ENCODE assay signal across 11 mouse cellular contexts in genomic region chr9:13671125-13671769, GRCm38 (mm10).
A peak's percentile ranks its signal among the peaks of the same experiment; 100 is the strongest.
DNase-seq lines count a peak whose midpoint lies in the region; ATAC-seq and TF ChIP-seq lines count a peak whose summit lies in the region.
"Had no signal": no experiment of that assay in that cellular context is flagged by ENCODE, and none has a peak within 500 bp of the region (broad histone marks: within the 10 kb centered on the region; RNA-seq: fewer than 3 reads in every experiment).

No protein-coding gene starts in this region.

- peak; percentile 31 to 71 for DNase-seq in cerebellum, postnatal 14 days
- no peak for DNase-seq in stomach, postnatal 0 days (ENCODE audit: low spot score)
- no peak for DNase-seq in testis, postnatal 10 days (ENCODE audit: low spot score)
- DNase-seq in heart, postnatal 25 days (ENCODE audit: low spot score), result no peak
- DNase-seq: kidney, adult 18-20 months; thymus, postnatal 36 days had no signal

- TF ChIP-seq CTCF in intestine, postnatal 0 days (IDR thresholded peaks at IDR 0.05; ENCODE audit: low read depth), result peak; percentile 35; the same call in 1 of the 2 replicates
- TF ChIP-seq CTCF in stomach, postnatal 0 days (IDR thresholded peaks at IDR 0.05; ENCODE audit: low read depth), result peak; percentile 56

- 79% methylated on average over 3 of the region's 3 CpGs for WGBS in intestine, postnatal 0 days
- 84% methylated on average over 3 of the region's 3 CpGs for WGBS in intestine, embryonic 16.5 days
- 78% methylated on average over 3 of the region's 3 CpGs for WGBS in midbrain, embryonic 16.5 days
- 80% methylated on average over 3 of the region's 3 CpGs for WGBS in midbrain, embryonic 13.5 days
- WGBS in stomach, postnatal 0 days, result 87% methylated on average over 3 of the region's 3 CpGs

- H3K36me3 ChIP-seq in intestine, postnatal 0 days (ENCODE audit: control insufficient read depth, insufficient read depth), result no peaks in the 10 kb centered on the region
- no peaks in the 10 kb centered on the region for H3K36me3 ChIP-seq in intestine, embryonic 16.5 days (ENCODE audit: control insufficient read depth, insufficient read depth, low read length)
- no peaks in the 10 kb centered on the region for H3K36me3 ChIP-seq in midbrain, embryonic 16.5 days (ENCODE audit: control insufficient read depth, insufficient read depth, low read length)
- H3K36me3 ChIP-seq in midbrain, embryonic 13.5 days, result no peaks in the 10 kb centered on the region
- H3K36me3 ChIP-seq in stomach, postnatal 0 days (ENCODE audit: control insufficient read depth, insufficient read depth, low read length), result no peaks in the 10 kb centered on the region; the same call in 1 of the 2 replicates
- H3K36me3 ChIP-seq: midbrain, embryonic 12.5 days had no signal

- no peaks in the 10 kb centered on the region for H3K9me3 ChIP-seq in intestine, postnatal 0 days (ENCODE audit: control insufficient read depth)
- no peaks in the 10 kb centered on the region for H3K9me3 ChIP-seq in intestine, embryonic 16.5 days (ENCODE audit: control insufficient read depth, low read length)
- no peaks in the 10 kb centered on the region for H3K9me3 ChIP-seq in midbrain, embryonic 16.5 days (replicated peaks; ENCODE audit: control insufficient read depth, low read length, poor library complexity, severe bottlenecking)
- H3K9me3 ChIP-seq in midbrain, embryonic 13.5 days, result no peaks in the 10 kb centered on the region
- no peaks in the 10 kb centered on the region for H3K9me3 ChIP-seq in stomach, postnatal 0 days (ENCODE audit: control insufficient read depth, low read length)
- H3K9me3 ChIP-seq: midbrain, embryonic 12.5 days had no signal

- intact Hi-C loops in heart, postnatal 25 days (cut with DNase I), result no loop called here

- no peak overlapping the region for H3K9ac ChIP-seq in intestine, postnatal 0 days (ENCODE audit: low read depth, low read length)
- no peak overlapping the region for H3K9ac ChIP-seq in intestine, embryonic 16.5 days (ENCODE audit: low read depth, low read length)
- H3K9ac ChIP-seq in midbrain, embryonic 16.5 days (ENCODE audit: low read depth, low read length), result no peak overlapping the region
- H3K9ac ChIP-seq in midbrain, embryonic 13.5 days (replicated peaks), result no peak overlapping the region
- H3K9ac ChIP-seq in stomach, postnatal 0 days (ENCODE audit: low read length), result no peak overlapping the region
- H3K9ac ChIP-seq: midbrain, embryonic 12.5 days had no signal

- no peak overlapping the region for H3K4me2 ChIP-seq in intestine, postnatal 0 days (replicated peaks; ENCODE audit: low read depth)
- H3K4me2 ChIP-seq in intestine, embryonic 16.5 days (ENCODE audit: low read depth, low read length), result no peak overlapping the region
- H3K4me2 ChIP-seq in midbrain, embryonic 16.5 days (ENCODE audit: low read length), result no peak overlapping the region
- no peak overlapping the region for H3K4me2 ChIP-seq in midbrain, embryonic 13.5 days (replicated peaks)
- H3K4me2 ChIP-seq in stomach, postnatal 0 days (replicated peaks; ENCODE audit: low read depth), result no peak overlapping the region
- H3K4me2 ChIP-seq: midbrain, embryonic 12.5 days had no signal

- H3K4me1 ChIP-seq in intestine, postnatal 0 days (replicated peaks; ENCODE audit: control insufficient read depth, insufficient read depth, low read length), result no peaks in the 10 kb centered on the region
- H3K4me1 ChIP-seq in intestine, embryonic 16.5 days (ENCODE audit: control insufficient read depth, insufficient read depth, low read length), result no peaks in the 10 kb centered on the region
- 0 out of 2 replicates have a peak, but pooled peaks cover 2% of the 10 kb centered on the region for H3K4me1 ChIP-seq in midbrain, embryonic 16.5 days (ENCODE audit: control insufficient read depth, insufficient read depth, low read length)
- peaks cover 7% of the 10 kb centered on the region; the same call in 1 of the 2 replicates for H3K4me1 ChIP-seq in midbrain, embryonic 13.5 days (replicated peaks)
- H3K4me1 ChIP-seq in stomach, postnatal 0 days (replicated peaks; ENCODE audit: control insufficient read depth, insufficient read depth), result 0 out of 2 replicates have a peak, but pooled peaks cover 5% of the 10 kb centered on the region
- H3K4me1 ChIP-seq: midbrain, embryonic 12.5 days had no signal

- H3K4me3 ChIP-seq in intestine, postnatal 0 days (ENCODE audit: low read depth, low read length), result no peak overlapping the region
- no peak overlapping the region for H3K4me3 ChIP-seq in intestine, embryonic 16.5 days (ENCODE audit: low read length)
- H3K4me3 ChIP-seq in midbrain, embryonic 16.5 days (ENCODE audit: low read depth, low read length), result no peak overlapping the region
- H3K4me3 ChIP-seq in midbrain, embryonic 13.5 days (replicated peaks), result no peak overlapping the region
- no peak overlapping the region for H3K4me3 ChIP-seq in stomach, postnatal 0 days (ENCODE audit: low read depth, low read length)
- H3K4me3 ChIP-seq: midbrain, embryonic 12.5 days had no signal

- TF ChIP-seq EP300 in stomach, postnatal 0 days (optimal IDR thresholded peaks at IDR 0.05), result no peak

- no peak overlapping the region for H3K27ac ChIP-seq in intestine, postnatal 0 days (ENCODE audit: low read depth, low read length)
- H3K27ac ChIP-seq in intestine, embryonic 16.5 days (ENCODE audit: low read length), result no peak overlapping the region
- H3K27ac ChIP-seq in midbrain, embryonic 16.5 days (ENCODE audit: low read length), result no peak overlapping the region
- H3K27ac ChIP-seq in midbrain, embryonic 13.5 days, result no peak overlapping the region
- H3K27ac ChIP-seq in stomach, postnatal 0 days (replicated peaks), result no peak overlapping the region
- H3K27ac ChIP-seq: midbrain, embryonic 12.5 days had no signal

- H3K27me3 ChIP-seq in intestine, postnatal 0 days (replicated peaks; ENCODE audit: control insufficient read depth, insufficient read depth, low read length), result no peaks in the 10 kb centered on the region
- no peaks in the 10 kb centered on the region for H3K27me3 ChIP-seq in intestine, embryonic 16.5 days (replicated peaks; ENCODE audit: control insufficient read depth, insufficient read depth, low read length)
- H3K27me3 ChIP-seq in midbrain, embryonic 16.5 days (ENCODE audit: control insufficient read depth, insufficient read depth, low read depth, low read length), result no peaks in the 10 kb centered on the region
- no peaks in the 10 kb centered on the region for H3K27me3 ChIP-seq in midbrain, embryonic 13.5 days
- no peaks in the 10 kb centered on the region for H3K27me3 ChIP-seq in stomach, postnatal 0 days (ENCODE audit: control insufficient read depth, insufficient read depth, low read length)
- H3K27me3 ChIP-seq: midbrain, embryonic 12.5 days had no signal

- ATAC-seq in intestine, postnatal 0 days, result no peak
- ATAC-seq in intestine, embryonic 16.5 days, result no peak
- peak; percentile 36; the same call in 1 of the 2 replicates for ATAC-seq in midbrain, embryonic 16.5 days
- no peak for ATAC-seq in midbrain, embryonic 13.5 days
- ATAC-seq in stomach, postnatal 0 days (ENCODE audit: low FRiP score, low TSS enrichment), result no peak

Comparison
In these comparisons a context has a peak if more than half of its experiments do, and no peak if none do; other contexts are left out.
1. DNase-seq: peak in cerebellum, postnatal 14 days (2 of 2); none in stomach, postnatal 0 days (single experiment), testis, postnatal 10 days (single experiment) and heart, postnatal 25 days (single experiment).